Mouse (Mus musculus) ZHBTc4 (cell line): ENCODE results near the gene Ndufs2.

Source experiments
- DNase-seq: peaks from one replicate; pipeline ENCODE4 v3.0.0-alpha.2; 2011; ENCODE audit warnings: low read depth, low spot score

The Ndufs2 gene

DNA sequence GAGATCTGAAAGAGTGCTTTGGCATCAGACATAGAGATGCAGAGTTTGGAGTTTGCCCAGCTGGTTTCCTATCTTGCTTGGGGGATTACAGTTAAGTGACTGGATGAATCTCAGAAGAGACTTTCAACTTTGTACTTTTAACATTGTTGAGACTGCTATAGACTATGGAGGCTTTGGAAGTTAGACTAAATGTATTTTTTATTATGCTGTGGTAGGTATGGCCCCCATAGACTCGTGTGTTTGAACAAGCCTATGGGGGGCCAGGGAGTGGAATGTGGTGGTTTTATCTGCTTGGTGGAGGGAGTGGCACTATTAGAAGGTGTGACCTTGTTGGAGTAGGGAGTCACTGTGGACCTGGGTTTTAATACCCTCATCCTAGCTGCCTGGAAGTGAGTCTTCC is 51.7 kb downstream of the Ndufs2 start:
- no peak for DNase-seq

DNA sequence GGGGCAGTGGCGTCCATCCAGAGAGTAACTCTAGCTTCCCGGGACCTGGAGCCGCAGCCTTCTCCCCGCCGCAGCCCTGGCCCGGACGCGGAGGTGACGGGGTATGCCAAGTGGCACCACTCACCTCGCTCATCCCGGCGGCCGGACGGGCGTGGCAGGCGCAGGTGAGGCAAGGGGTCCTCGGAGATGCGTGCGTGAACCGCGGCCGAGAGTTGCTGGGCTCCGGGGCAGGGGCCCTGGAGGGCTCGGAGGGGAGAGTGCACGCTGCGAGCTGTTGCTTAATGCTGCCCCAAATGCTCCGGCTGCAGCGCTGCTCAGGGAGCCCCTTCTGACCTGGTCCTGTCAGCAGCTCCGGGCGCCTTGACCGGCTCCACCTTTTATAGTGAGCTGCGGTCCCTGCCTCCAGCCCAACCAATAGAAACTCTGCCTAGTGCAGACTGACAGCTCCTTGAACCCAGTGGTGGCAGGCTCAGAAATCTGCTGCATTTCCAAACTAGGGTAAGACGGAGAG is 55.2 kb downstream of the Ndufs2 start, which contains the start of gene Pcp4l1:
Gene Pcp4l1 (minus strand): TSS at position 382 of the 511 bp plus-strand sequence.
- DNase-seq: peak; percentile 84

- DNase-seq: no peak
Observed at GRCm38 (mm10) chr1:171195046-171195822, 56.0 kb downstream of the Ndufs2 start.

GRCm38 (mm10) chr1:171193911-171194830 is 57.0 kb downstream of the Ndufs2 start:
- no peak for DNase-seq

GRCm38 (mm10) chr1:171193093-171193840 is 57.9 kb downstream of the Ndufs2 start:
- DNase-seq: no peak

DNA sequence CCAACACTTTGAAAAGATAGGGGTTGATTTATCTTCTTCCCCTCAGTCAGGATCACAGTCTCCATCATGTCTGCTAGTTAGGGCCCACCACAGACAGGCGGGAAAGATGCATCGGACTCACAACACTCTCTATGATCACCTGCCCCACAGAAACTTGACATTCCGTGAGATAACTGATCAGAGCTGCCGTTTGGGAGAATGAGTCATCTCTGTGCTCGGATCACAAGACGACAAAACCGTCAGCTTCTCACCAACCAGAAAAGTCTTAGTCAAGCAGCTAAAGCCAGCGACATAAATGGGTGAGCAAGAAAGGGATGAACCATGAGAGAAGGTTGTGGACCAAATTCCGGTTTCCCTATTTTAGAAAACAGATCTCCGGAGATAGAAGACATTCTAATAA is 58.9 kb downstream of the Ndufs2 start:
- DNase-seq: no peak

GRCm38 (mm10) chr1:171190832-171191231 is 60.4 kb downstream of the Ndufs2 start:
- DNase-seq: no peak

- peak; percentile 39 for DNase-seq
Observed at GRCm38 (mm10) chr1:171189476-171190114, 61.6 kb downstream of the Ndufs2 start.

DNA sequence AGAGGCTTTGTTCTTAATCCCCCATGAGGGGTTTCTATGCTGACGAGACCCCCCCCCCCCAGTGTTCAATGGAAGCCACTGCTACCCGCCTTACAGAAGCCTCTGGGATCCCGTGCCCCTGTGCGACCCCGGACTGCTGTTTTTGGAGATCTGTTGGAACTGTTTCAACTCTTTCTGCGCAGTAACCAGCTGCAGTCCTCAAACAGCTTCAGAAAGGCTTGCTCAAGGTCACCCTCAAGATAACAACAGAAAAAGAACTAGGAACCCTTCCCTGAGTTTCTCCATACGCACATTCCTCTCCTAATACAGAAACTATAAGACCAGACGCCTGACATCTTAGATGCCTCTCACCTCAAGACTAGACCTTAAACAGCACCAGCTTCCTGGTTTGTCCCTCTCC is 62.1 kb downstream of the Ndufs2 start:
- DNase-seq: peak; percentile 27

- peak; percentile 37 for DNase-seq
Observed at GRCm38 (mm10) chr1:171187851-171188700, 63.1 kb downstream of the Ndufs2 start.

- DNase-seq: no peak
Observed at GRCm38 (mm10) chr1:171185655-171186054, 65.5 kb downstream of the Ndufs2 start.
